ENCODE assay signal across 18 mouse cellular contexts in genomic region chr9:54931765-54932164, GRCm38 (mm10). TPM values are rescaled to one million over a fixed set of nuclear protein-coding genes. Genes with fewer than 3 reads are reported as not detected.
A peak's percentile ranks its signal among the peaks of the same experiment; 100 is the strongest.
DNase-seq lines count a peak whose midpoint lies in the region; ATAC-seq and TF ChIP-seq lines count a peak whose summit lies in the region.
"Had no signal": no experiment of that assay in that cellular context is flagged by ENCODE, and none has a peak within 500 bp of the region (broad histone marks: within the 10 kb centered on the region; RNA-seq: fewer than 3 reads in every experiment).

No protein-coding gene starts in this region.

- no peak for TF ChIP-seq POLR2A in ES-Bruce4 (IDR thresholded peaks at IDR 0.05; ENCODE audit: insufficient read depth, low read length)

- no peaks in the 10 kb centered on the region for H3K9me3 ChIP-seq in intestine, postnatal 0 days (ENCODE audit: control insufficient read depth)
- no peaks in the 10 kb centered on the region for H3K9me3 ChIP-seq in intestine, embryonic 16.5 days (ENCODE audit: control insufficient read depth, low read length)
- no peaks in the 10 kb centered on the region for H3K9me3 ChIP-seq in liver, embryonic 14.5 days (ENCODE audit: control insufficient read depth, low read length)
- H3K9me3 ChIP-seq in liver, embryonic 12.5 days (replicated peaks), result no peaks in the 10 kb centered on the region
- no peaks in the 10 kb centered on the region for H3K9me3 ChIP-seq in ES-Bruce4 (replicated peaks; ENCODE audit: control insufficient read depth, insufficient read depth, low read length, poor library complexity, severe bottlenecking)
- H3K9me3 ChIP-seq: embryonic facial prominence, embryonic 12.5 days; hindbrain, embryonic 13.5 days; megakaryocyte, embryonic 14.5 days had no signal

- no peak for DNase-seq in liver, embryonic 14.5 days (ENCODE audit: low read depth in 3 of 3, low spot score in 3 of 3)
- peak; percentile 13 for DNase-seq in c-Kit-positive CD71-positive TER-119-positive erythroid progenitor cells, embryonic 14.5 days (ENCODE audit: low spot score)
- DNase-seq in adrenal gland, adult (ENCODE audit: inconsistent age in 2 of 2, low spot score in 1 of 2), result no peak
- no peak for DNase-seq in layer of hippocampus, adult 9-11 months
- DNase-seq: adrenal gland, postnatal 36 days; cerebellum, postnatal 25 days; right cerebral cortex, adult 18-20 months had no signal

- H3K4me1 ChIP-seq in intestine, postnatal 0 days (replicated peaks; ENCODE audit: control insufficient read depth, insufficient read depth, low read length), result 0 out of 2 replicates have a peak, but pooled peaks cover 4% of the 10 kb centered on the region
- no peaks in the 10 kb centered on the region for H3K4me1 ChIP-seq in intestine, embryonic 16.5 days (ENCODE audit: control insufficient read depth, insufficient read depth, low read length)
- no peaks in the 10 kb centered on the region for H3K4me1 ChIP-seq in liver, embryonic 14.5 days (replicated peaks; ENCODE audit: control insufficient read depth in 2 of 2, insufficient read depth in 2 of 2, low read length in 1 of 2)
- H3K4me1 ChIP-seq in liver, embryonic 12.5 days, result no peaks in the 10 kb centered on the region
- H3K4me1 ChIP-seq in ES-Bruce4 (ENCODE audit: control insufficient read depth, insufficient read depth, low read length), result no peaks in the 10 kb centered on the region
- H3K4me1 ChIP-seq: embryonic facial prominence, embryonic 12.5 days; hindbrain, embryonic 13.5 days; megakaryocyte, embryonic 14.5 days had no signal

- WGBS in intestine, postnatal 0 days, result 23% methylated on average over 1 of the region's 1 CpGs
- 18% methylated on average over 1 of the region's 1 CpGs for WGBS in intestine, embryonic 16.5 days
- 0% methylated on average over 1 of the region's 1 CpGs for WGBS in liver, embryonic 14.5 days (ENCODE audit: insufficient replicate concordance)
- 4% methylated on average over 1 of the region's 1 CpGs for WGBS in liver, embryonic 12.5 days (ENCODE audit: insufficient replicate concordance)

- TF ChIP-seq EP300 in liver, embryonic 14.5 days (IDR thresholded peaks at IDR 0.05; ENCODE audit: low read depth), result no peak
- no peak for TF ChIP-seq EP300 in ES-Bruce4 (IDR thresholded peaks at IDR 0.05; ENCODE audit: insufficient read depth, low read depth, low read length)

- no peaks in the 10 kb centered on the region for H3K27me3 ChIP-seq in intestine, postnatal 0 days (replicated peaks; ENCODE audit: control insufficient read depth, insufficient read depth, low read length)
- no peaks in the 10 kb centered on the region for H3K27me3 ChIP-seq in intestine, embryonic 16.5 days (replicated peaks; ENCODE audit: control insufficient read depth, insufficient read depth, low read length)
- H3K27me3 ChIP-seq in liver, embryonic 14.5 days (ENCODE audit: control insufficient read depth, insufficient read depth, low read length), result no peaks in the 10 kb centered on the region
- H3K27me3 ChIP-seq in liver, embryonic 12.5 days (replicated peaks), result no peaks in the 10 kb centered on the region
- no peaks in the 10 kb centered on the region for H3K27me3 ChIP-seq in ES-Bruce4 (ENCODE audit: control insufficient read depth, insufficient read depth, low read length, poor library complexity, severe bottlenecking)
- H3K27me3 ChIP-seq: embryonic facial prominence, embryonic 12.5 days; hindbrain, embryonic 13.5 days had no signal

- H3K27ac ChIP-seq in intestine, postnatal 0 days (ENCODE audit: low read depth, low read length), result no peak overlapping the region
- H3K27ac ChIP-seq in intestine, embryonic 16.5 days (ENCODE audit: low read length), result no peak overlapping the region
- H3K27ac ChIP-seq in liver, embryonic 14.5 days, result no peak overlapping the region
- H3K27ac ChIP-seq in liver, embryonic 12.5 days, result no peak overlapping the region
- no peak overlapping the region for H3K27ac ChIP-seq in ES-Bruce4 (ENCODE audit: insufficient read depth, low read length)
- H3K27ac ChIP-seq: embryonic facial prominence, embryonic 12.5 days; hindbrain, embryonic 13.5 days had no signal

- ATAC-seq in intestine, postnatal 0 days, result no peak
- no peak for ATAC-seq in intestine, embryonic 16.5 days
- ATAC-seq in liver, embryonic 14.5 days (ENCODE audit: insufficient read depth), result no peak
- ATAC-seq in liver, embryonic 12.5 days, result no peak

- H3K9ac ChIP-seq in intestine, postnatal 0 days (ENCODE audit: low read depth, low read length), result no peak overlapping the region
- H3K9ac ChIP-seq in intestine, embryonic 16.5 days (ENCODE audit: low read depth, low read length), result no peak overlapping the region
- H3K9ac ChIP-seq in liver, embryonic 14.5 days (replicated peaks), result no peak overlapping the region
- H3K9ac ChIP-seq in liver, embryonic 12.5 days, result no peak overlapping the region
- H3K9ac ChIP-seq in ES-Bruce4 (ENCODE audit: low read depth, poor library complexity, severe bottlenecking), result no peak overlapping the region
- H3K9ac ChIP-seq: embryonic facial prominence, embryonic 12.5 days; hindbrain, embryonic 13.5 days had no signal

- no peak overlapping the region for H3K4me2 ChIP-seq in intestine, postnatal 0 days (replicated peaks; ENCODE audit: low read depth)
- H3K4me2 ChIP-seq in intestine, embryonic 16.5 days (ENCODE audit: low read depth, low read length), result no peak overlapping the region
- H3K4me2 ChIP-seq in liver, embryonic 14.5 days (ENCODE audit: low read depth), result no peak overlapping the region
- H3K4me2 ChIP-seq in liver, embryonic 12.5 days, result no peak overlapping the region
- H3K4me2 ChIP-seq: embryonic facial prominence, embryonic 12.5 days; hindbrain, embryonic 13.5 days had no signal

- no peak overlapping the region for H3K4me3 ChIP-seq in intestine, postnatal 0 days (ENCODE audit: low read depth, low read length)
- H3K4me3 ChIP-seq in intestine, embryonic 16.5 days (ENCODE audit: low read length), result no peak overlapping the region
- H3K4me3 ChIP-seq in liver, embryonic 14.5 days (ENCODE audit: insufficient read depth in 1 of 2, low read depth in 2 of 2, low read length in 2 of 2), result no peak overlapping the region
- H3K4me3 ChIP-seq in liver, embryonic 12.5 days, result no peak overlapping the region
- no peak overlapping the region for H3K4me3 ChIP-seq in ES-Bruce4 (ENCODE audit: low read depth, low read length)
- H3K4me3 ChIP-seq: embryonic facial prominence, embryonic 12.5 days; hindbrain, embryonic 13.5 days; megakaryocyte, embryonic 14.5 days had no signal

- H3K36me3 ChIP-seq in intestine, postnatal 0 days (ENCODE audit: control insufficient read depth, insufficient read depth), result no peaks in the 10 kb centered on the region
- H3K36me3 ChIP-seq in intestine, embryonic 16.5 days (ENCODE audit: control insufficient read depth, insufficient read depth, low read length), result no peaks in the 10 kb centered on the region
- H3K36me3 ChIP-seq in liver, embryonic 14.5 days (replicated peaks; ENCODE audit: control insufficient read depth, insufficient read depth, low read depth), result no peaks in the 10 kb centered on the region
- no peaks in the 10 kb centered on the region for H3K36me3 ChIP-seq in liver, embryonic 12.5 days
- H3K36me3 ChIP-seq in ES-Bruce4 (ENCODE audit: control insufficient read depth, insufficient read depth, low read length, poor library complexity, severe bottlenecking), result no peaks in the 10 kb centered on the region
- H3K36me3 ChIP-seq: embryonic facial prominence, embryonic 12.5 days; hindbrain, embryonic 13.5 days had no signal

- TF ChIP-seq CTCF in intestine, postnatal 0 days (IDR thresholded peaks at IDR 0.05; ENCODE audit: low read depth), result peak; percentile 58
- TF ChIP-seq CTCF in liver, embryonic 14.5 days (IDR thresholded peaks at IDR 0.05; ENCODE audit: low read depth), result peak; percentile 51
- TF ChIP-seq CTCF in ES-Bruce4 (IDR thresholded peaks at IDR 0.05; ENCODE audit: low read depth, low read length), result peak; percentile 77

RNA-seq across cellular contexts. Expression of gene Hykk, which starts 14.7 kb away (rescaled TPM):
- polyA plus RNA-seq in intestine, postnatal 0 days (2015; fragmentation: Nextera tagmentation; extraction: Ambion mirVana), result 1.1 and 1.2 TPM in 2 replicates
- polyA plus RNA-seq in intestine, embryonic 16.5 days (2015; fragmentation: Nextera tagmentation; extraction: Ambion mirVana), result 2.5 and 2.7 TPM in 2 replicates
- polyA plus RNA-seq in liver, embryonic 14.5 days (2012; rRNA removed), result 0.76 and 0.81 TPM in 2 replicates
- polyA plus RNA-seq in liver, embryonic 14.5 days (2014; fragmentation: Nextera tagmentation; extraction: Ambion mirVana), result 1.8 and 2.1 TPM in 2 replicates
- polyA plus RNA-seq in liver, embryonic 12.5 days (2016; fragmentation: Nextera tagmentation; extraction: Ambion mirVana), result 1.8 TPM in 2 replicates
- polyA plus RNA-seq in ES-Bruce4 (2011; ENCODE audit: insufficient read depth, insufficient read length, low read depth, missing spikeins), result 5.2 and 5.5 TPM in 2 replicates

RNA-seq across cellular contexts. Expression of gene Psma4, which starts 18.8 kb away (rescaled TPM):
- polyA plus RNA-seq in intestine, postnatal 0 days (2015; fragmentation: Nextera tagmentation; extraction: Ambion mirVana), result 239 and 257 TPM in 2 replicates
- polyA plus RNA-seq in intestine, embryonic 16.5 days (2015; fragmentation: Nextera tagmentation; extraction: Ambion mirVana), result 269 and 294 TPM in 2 replicates
- 58.5 and 91.1 TPM in 2 replicates for polyA plus RNA-seq in liver, embryonic 14.5 days (2012; rRNA removed)
- polyA plus RNA-seq in liver, embryonic 14.5 days (2014; fragmentation: Nextera tagmentation; extraction: Ambion mirVana), result 170 and 171 TPM in 2 replicates
- 211 and 216 TPM in 2 replicates for polyA plus RNA-seq in liver, embryonic 12.5 days (2016; fragmentation: Nextera tagmentation; extraction: Ambion mirVana)
- polyA plus RNA-seq in ES-Bruce4 (2011; ENCODE audit: insufficient read depth, insufficient read length, low read depth, missing spikeins), result 300 and 320 TPM in 2 replicates

RNA-seq across cellular contexts. Expression of gene AY074887, which starts 19.0 kb away (rescaled TPM):
- polyA plus RNA-seq in intestine, postnatal 0 days (2015; fragmentation: Nextera tagmentation; extraction: Ambion mirVana), result 0.41 and 0.47 TPM in 2 replicates
- 0.31 and 0.66 TPM in 2 replicates for polyA plus RNA-seq in intestine, embryonic 16.5 days (2015; fragmentation: Nextera tagmentation; extraction: Ambion mirVana)
- 0.04 TPM in 1 of 2 replicates, not detected in the other for polyA plus RNA-seq in liver, embryonic 14.5 days (2012; rRNA removed)
- polyA plus RNA-seq in liver, embryonic 14.5 days (2014; fragmentation: Nextera tagmentation; extraction: Ambion mirVana), result 0.27 and 0.69 TPM in 2 replicates
- 0.48 and 0.61 TPM in 2 replicates for polyA plus RNA-seq in liver, embryonic 12.5 days (2016; fragmentation: Nextera tagmentation; extraction: Ambion mirVana)
- 6.2 and 7.7 TPM in 2 replicates for polyA plus RNA-seq in ES-Bruce4 (2011; ENCODE audit: insufficient read depth, insufficient read length, low read depth, missing spikeins)
- polyA plus RNA-seq: large intestine, adult 2 months; spleen, adult 2 months had no signal

RNA-seq across cellular contexts. Expression of gene Chrna5, which starts 48.9 kb away (rescaled TPM):
- polyA plus RNA-seq in intestine, postnatal 0 days (2015; fragmentation: Nextera tagmentation; extraction: Ambion mirVana), result 1.0 and 1.3 TPM in 2 replicates
- polyA plus RNA-seq in intestine, embryonic 16.5 days (2015; fragmentation: Nextera tagmentation; extraction: Ambion mirVana), result 0.21 and 0.58 TPM in 2 replicates
- polyA plus RNA-seq in liver, embryonic 14.5 days (2012; rRNA removed), result 0.02 TPM in 1 of 2 replicates, not detected in the other
- polyA plus RNA-seq in liver, embryonic 14.5 days (2014; fragmentation: Nextera tagmentation; extraction: Ambion mirVana), result 0.05 TPM in 1 of 2 replicates, not detected in the other
- polyA plus RNA-seq in liver, embryonic 12.5 days (2016; fragmentation: Nextera tagmentation; extraction: Ambion mirVana), result 0.06 and 0.20 TPM in 2 replicates
- 0.55 and 1.2 TPM in 2 replicates for polyA plus RNA-seq in ES-Bruce4 (2011; ENCODE audit: insufficient read depth, insufficient read length, low read depth, missing spikeins)
- polyA plus RNA-seq: C2C12; liver, embryonic 16.5 days; spleen, adult 2 months had no signal
